Mouse (Mus musculus) kidney, adult 2 months (tissue): ENCODE measurements around the gene Wdr64. TPM values are rescaled to one million over a fixed set of nuclear protein-coding genes. Genes with fewer than 3 reads are reported as not detected.

ENCODE experiments used
- DNase-seq: peaks from one replicate; pipeline ENCODE4 v3.0.0; 2021
- H3K27ac ChIP-seq: fragments of 200-500 bp; 2 replicates; pipeline ENCODE4 v1.5.1; 2012; ENCODE audit warnings: low read depth, low read length, control low read depth, inconsistent platforms; ENCODE audit not compliant: insufficient read depth
- H3K27me3 ChIP-seq: fragments of 200-500 bp; replicated peaks from 2 replicates; pipeline ENCODE4 v1.6.1; 2012; ENCODE audit warnings: mild to moderate bottlenecking, moderate library complexity, low read length, inconsistent platforms; ENCODE audit not compliant: control insufficient read depth, insufficient read depth
- H3K36me3 ChIP-seq: fragments of 200-500 bp; 2 replicates; pipeline ENCODE4 v1.6.1; 2012; ENCODE audit warnings: mild to moderate bottlenecking, moderate library complexity, low read length, inconsistent platforms; ENCODE audit not compliant: control insufficient read depth, insufficient read depth
- H3K4me1 ChIP-seq: fragments of 200-500 bp; 2 replicates; pipeline ENCODE4 v1.6.1; 2011; ENCODE audit warnings: low read length; ENCODE audit not compliant: control insufficient read depth, insufficient read depth
- H3K4me3 ChIP-seq: fragments of 200-500 bp; 2 replicates; pipeline ENCODE4 v1.5.1; 2011; ENCODE audit warnings: mild to moderate bottlenecking, low read depth, low read length, control low read depth; ENCODE audit not compliant: insufficient read depth
- CTCF ChIP-seq: fragments of 200-500 bp; conservative IDR thresholded peaks from 2 replicates; pipeline ENCODE4 v1.5.1; 2011; ENCODE audit warnings: low read depth, mild to moderate bottlenecking, control low read depth, low read length, moderate library complexity, mixed read lengths; ENCODE audit not compliant: insufficient read depth, insufficient read length
- POLR2A ChIP-seq: fragments of 200-500 bp; IDR thresholded peaks from one replicate; pipeline ENCODE4 v1.6.1; 2011; ENCODE audit warnings: low read depth, low read length, control low read depth
- WGBS: fragments of 180-500 bp; shearing (Covaris S2); methylation state at CpG from one replicate; pipeline ENCODE4 v1.1.7; 2018; 5-methylcytosine and 5-hydroxymethylcytosine counted together
- polyA plus RNA-seq: library from polyadenylated mRNA; depleted of rRNA; stranded (reverse); fragments of >200 nt; gene quantifications from 2 replicates; pipeline ENCODE4 v1.2.3, GENCODE M21; 2012; rRNA removed

The Wdr64 gene
- polyA plus RNA-seq, 1 experiment: 0.03 TPM

- no peaks in the 10 kb centered on the region for H3K4me1 ChIP-seq
- no peak for TF ChIP-seq POLR2A
- TF ChIP-seq CTCF: no peak
- H3K36me3 ChIP-seq: no peaks in the 10 kb centered on the region
- 83% methylated on average over 7 of the region's 7 CpGs for WGBS
- no peak overlapping the region for H3K4me3 ChIP-seq
- H3K27ac ChIP-seq: no peak overlapping the region
- H3K27me3 ChIP-seq: no peaks in the 10 kb centered on the region
- DNase-seq: no peak
Observed at GRCm38 (mm10) chr1:175828539-175828938, 130.1 kb downstream of the Wdr64 start.

GRCm38 (mm10) chr1:175829220-175829619 is 130.8 kb downstream of the Wdr64 start:
- no peaks in the 10 kb centered on the region for H3K36me3 ChIP-seq
- H3K4me3 ChIP-seq: no peak overlapping the region
- TF ChIP-seq POLR2A (no peak), CTCF (no peak)
- no peak overlapping the region for H3K27ac ChIP-seq
- no peaks in the 10 kb centered on the region for H3K27me3 ChIP-seq
- no peak for DNase-seq
- 68% methylated on average over 2 of the region's 2 CpGs for WGBS
- no peaks in the 10 kb centered on the region for H3K4me1 ChIP-seq

GRCm38 (mm10) chr1:175855515-175855914 is 157.1 kb downstream of the Wdr64 start:
- Histone ChIP-seq H3K4me1 (no peaks in the 10 kb centered on the region), H3K27me3 (no peaks in the 10 kb centered on the region), H3K27ac (no peak overlapping the region), H3K4me3 (no peak overlapping the region), H3K36me3 (no peaks in the 10 kb centered on the region)
- no peak for TF ChIP-seq CTCF
- no peak for TF ChIP-seq POLR2A
- DNase-seq: no peak
- WGBS: 83% methylated on average over 1 of the region's 1 CpGs

Other genes starting within 250 kb of the Wdr64 start
- gene Rgs7, start 206.1 kb upstream of the Wdr64 start, polyA plus RNA-seq: 0.73 and 1.2 TPM in 2 replicates
- gene Kmo, start 78.2 kb upstream of the Wdr64 start, polyA plus RNA-seq: 42.4 and 49.6 TPM in 2 replicates
- gene Fh1, start 73.0 kb upstream of the Wdr64 start, polyA plus RNA-seq: 117 and 181 TPM in 2 replicates
- gene Opn3, start 5.8 kb upstream of the Wdr64 start, polyA plus RNA-seq: 2.1 and 2.2 TPM in 2 replicates
- gene Chml, start 5.7 kb upstream of the Wdr64 start, polyA plus RNA-seq: 2.1 and 5.4 TPM in 2 replicates
- gene Exo1, start 182.0 kb downstream of the Wdr64 start, polyA plus RNA-seq: 0.05 and 0.14 TPM in 2 replicates
- gene Gm38100, start 221.7 kb downstream of the Wdr64 start, polyA plus RNA-seq: not detected in 2 replicates